Mouse (Mus musculus): ENCODE data around the gene Rpl23a. TPM values are rescaled to one million over a fixed set of nuclear protein-coding genes. Genes with fewer than 3 reads are reported as not detected.
"Not testable (repeated sequence)": the region's sequence is repeated elsewhere in the genome, so short reads cannot be mapped to it uniquely, and the experiment has no call there.

Gene Rpl23a
- polyA plus RNA-seq, 1 experiment from 2014 or later, result 1,123 TPM

DNA sequence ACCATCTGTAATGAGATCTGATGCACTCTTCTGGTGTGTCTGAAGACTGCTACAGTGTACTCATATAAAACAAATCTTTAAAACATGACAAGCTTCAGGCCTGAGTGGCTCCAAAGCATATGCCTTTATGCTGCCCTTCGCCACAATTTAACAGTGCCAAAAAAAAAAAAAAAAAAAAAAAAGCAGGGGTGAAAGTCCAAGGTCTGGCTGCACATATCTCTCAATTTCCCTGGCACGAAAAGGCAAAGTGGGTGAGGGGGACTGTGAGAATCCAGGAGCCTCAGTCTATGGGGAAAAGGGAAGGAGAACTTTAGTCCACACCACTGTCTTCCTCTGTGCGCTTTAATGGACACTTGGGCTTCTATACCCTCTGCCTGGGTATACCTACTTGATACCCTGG is 19.0 kb upstream of the Rpl23a start:
- H3K4me3 ChIP-seq, result no peak overlapping the region
- H3K27me3 ChIP-seq (replicated peaks; ENCODE audit: low read depth, poor library complexity, severe bottlenecking), result no peaks in the 10 kb centered on the region
- peaks cover 5% of the 10 kb centered on the region; the same call in 1 of the 2 replicates for H3K4me1 ChIP-seq
- WGBS, result 95% methylated on average over 3 of the region's 3 CpGs
- no peak for DNase-seq (ENCODE audit: low spot score)
- no peaks in the 10 kb centered on the region for H3K9me3 ChIP-seq
- H3K27ac ChIP-seq (replicated peaks), result no peak overlapping the region
- H3K36me3 ChIP-seq (replicated peaks), result peaks cover 49% of the 10 kb centered on the region

DNA sequence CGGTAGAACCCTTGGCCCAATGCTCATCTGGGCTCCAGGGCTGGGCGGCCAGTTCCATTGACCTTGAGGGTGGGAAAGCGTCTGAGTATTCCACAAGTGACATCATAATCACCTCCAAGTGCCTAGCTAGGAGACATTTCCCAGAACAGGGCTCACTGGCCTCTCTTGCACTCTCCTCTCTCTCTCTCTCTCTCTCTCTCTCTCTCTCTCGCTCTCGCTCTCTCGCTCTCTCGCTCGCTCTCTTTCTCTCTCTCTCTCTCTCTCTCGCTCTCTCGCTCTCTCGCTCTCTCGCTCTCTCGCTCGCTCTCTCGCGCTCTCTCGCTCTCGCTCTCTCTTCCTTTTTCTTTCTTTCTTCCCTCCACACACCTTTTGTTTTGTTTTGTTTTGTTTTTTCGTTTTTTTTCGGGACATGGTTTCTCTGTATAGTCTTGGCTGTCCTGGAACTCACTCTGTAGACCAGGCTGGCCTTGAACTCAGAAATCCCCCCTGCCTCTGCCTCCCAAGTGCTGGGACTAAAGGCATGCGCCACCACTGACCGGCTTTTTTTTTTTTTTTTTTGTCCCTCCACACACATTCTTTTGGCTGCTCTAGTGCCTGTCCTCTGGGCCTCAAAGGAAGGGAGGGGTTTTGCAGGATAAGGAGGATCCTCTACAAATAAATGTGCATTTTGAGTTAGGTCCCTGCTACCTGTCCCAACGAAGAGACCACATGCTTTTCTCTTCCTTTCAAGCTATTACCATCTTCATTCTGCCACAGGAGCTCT is 11.9 kb upstream of the Rpl23a start:
- WGBS, result 57% methylated on average over 23 of the region's 23 CpGs
- peak overlapping the region; percentile 60 for H3K27ac ChIP-seq (replicated peaks)

GRCm38 (mm10) chr11:78194411-78195100 is 11.2 kb upstream of the Rpl23a start:
- WGBS, result 3% methylated on average over 30 of the region's 30 CpGs
- H3K27ac ChIP-seq (replicated peaks), result peak overlapping the region; percentile 60
- peak; percentile 83 for DNase-seq (ENCODE audit: low spot score)

More for the DNA sequence above, 11.9 kb upstream of the Rpl23a start:
- Histone ChIP-seq H3K4me1 (peaks cover 19% of the 10 kb centered on the region), H3K9me3 (0 out of 2 replicates have a peak, but pooled peaks cover 3% of the 10 kb centered on the region), H3K4me3 (peak overlapping the region; percentile 58), H3K36me3 (replicated peaks) (peaks cover 38% of the 10 kb centered on the region), H3K27me3 (replicated peaks; ENCODE audit: low read depth, poor library complexity, severe bottlenecking) (no peaks in the 10 kb centered on the region)
- DNase-seq (ENCODE audit: low spot score), result no peak

GRCm38 (mm10) chr11:78193113-78193512 is 9.7 kb upstream of the Rpl23a start, which contains the start of gene Proca1:
Proca1 (plus strand) TSS chr11:78193392.
- H3K27ac ChIP-seq (replicated peaks), result peak within 1 kb of the TSS; percentile 60; the same call in 1 of the 2 replicates
- 83% methylated on average over 1 of the region's 1 CpGs for WGBS
- peak within 1 kb of the TSS; percentile 58 for H3K4me3 ChIP-seq

More at GRCm38 (mm10) chr11:78194411-78195100, 11.2 kb upstream of the Rpl23a start:
- H3K4me1 ChIP-seq, result peaks cover 27% of the 10 kb centered on the region
- H3K36me3 ChIP-seq (replicated peaks), result peaks cover 40% of the 10 kb centered on the region
- H3K4me3 ChIP-seq, result peak overlapping the region; percentile 58
- no peaks in the 10 kb centered on the region for H3K27me3 ChIP-seq (replicated peaks; ENCODE audit: low read depth, poor library complexity, severe bottlenecking)
- H3K9me3 ChIP-seq, result 0 out of 2 replicates have a peak, but pooled peaks cover 3% of the 10 kb centered on the region

DNA sequence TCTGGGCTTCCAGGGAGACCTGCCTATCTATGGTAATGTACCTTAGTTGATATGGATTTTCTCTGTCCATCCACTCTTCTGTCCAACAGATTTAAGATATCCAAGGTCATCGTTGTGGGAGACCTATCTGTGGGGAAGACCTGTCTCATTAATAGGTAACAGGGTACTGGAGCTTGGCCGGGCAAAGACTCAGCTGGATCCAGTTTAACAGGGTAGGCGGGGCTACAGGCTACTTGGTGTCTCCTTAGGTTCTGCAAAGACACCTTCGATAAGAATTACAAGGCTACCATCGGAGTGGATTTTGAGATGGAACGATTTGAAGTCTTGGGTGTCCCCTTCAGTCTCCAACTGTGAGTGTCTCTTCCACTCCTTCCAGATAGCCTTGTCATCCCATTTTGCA is 6.7 kb upstream of the Rpl23a start:
- DNase-seq (ENCODE audit: low spot score), result no peak
- H3K27ac ChIP-seq (replicated peaks), result peak overlapping the region; percentile 100
- no peaks in the 10 kb centered on the region; the same call in 1 of the 2 replicates for H3K27me3 ChIP-seq (replicated peaks; ENCODE audit: low read depth, poor library complexity, severe bottlenecking)
- H3K36me3 ChIP-seq (replicated peaks), result peaks cover 40% of the 10 kb centered on the region
- H3K4me1 ChIP-seq, result peaks cover 45% of the 10 kb centered on the region
- WGBS, result 65% methylated on average over 6 of the region's 6 CpGs
- H3K4me3 ChIP-seq, result peak overlapping the region; percentile 90
- 0 out of 2 replicates have a peak, but pooled peaks cover 3% of the 10 kb centered on the region for H3K9me3 ChIP-seq

More at GRCm38 (mm10) chr11:78193113-78193512, 9.7 kb upstream of the Rpl23a start, which contains the start of gene Proca1:
- peaks cover 39% of the 10 kb centered on the region for H3K4me1 ChIP-seq
- no peaks in the 10 kb centered on the region; the same call in 1 of the 2 replicates for H3K27me3 ChIP-seq (replicated peaks; ENCODE audit: low read depth, poor library complexity, severe bottlenecking)
- 0 out of 2 replicates have a peak, but pooled peaks cover 3% of the 10 kb centered on the region for H3K9me3 ChIP-seq
- peaks cover 40% of the 10 kb centered on the region for H3K36me3 ChIP-seq (replicated peaks)
- DNase-seq (ENCODE audit: low spot score), result no peak

DNA sequence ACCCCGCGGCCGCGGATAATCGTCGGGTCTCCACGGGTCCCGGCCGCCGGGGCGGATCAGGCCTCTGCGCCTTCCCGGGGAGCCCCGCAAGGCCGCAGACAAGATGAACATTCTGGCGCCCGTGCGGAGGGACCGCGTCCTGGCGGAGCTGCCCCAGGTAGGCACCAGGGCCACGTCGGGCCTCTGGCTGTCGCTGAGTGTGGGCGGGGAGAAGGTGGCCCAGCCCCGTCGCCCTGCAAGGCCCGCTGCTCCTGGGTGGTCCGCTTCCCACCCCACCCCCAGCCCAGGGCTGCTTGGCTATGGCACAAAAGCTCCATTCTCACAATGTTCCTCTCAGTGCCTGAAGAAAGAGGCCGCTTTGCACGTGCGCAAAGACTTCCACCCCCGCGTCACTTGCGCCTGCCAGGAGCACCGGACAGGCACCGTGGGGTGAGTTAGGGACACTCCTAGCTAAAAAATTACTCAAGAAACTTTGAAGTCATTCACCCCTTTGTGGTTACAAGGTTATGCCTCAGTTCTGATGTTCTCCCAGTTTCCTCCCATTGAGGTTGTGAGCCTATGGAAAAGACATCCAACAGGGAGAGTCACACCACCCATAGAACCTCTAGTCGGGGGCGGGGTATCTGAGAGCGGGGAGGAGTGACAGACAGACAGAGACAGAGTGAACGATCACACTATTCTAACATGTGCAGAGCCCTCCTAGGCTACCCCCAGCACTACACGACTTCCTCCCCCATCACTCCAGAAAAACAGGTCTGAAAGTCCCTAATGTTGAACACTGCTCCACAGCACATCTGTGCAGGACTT is 6.1 kb upstream of the Rpl23a start:
- Histone ChIP-seq H3K27ac (replicated peaks) (peak overlapping the region; percentile 100), H3K36me3 (replicated peaks) (peaks cover 40% of the 10 kb centered on the region), H3K9me3 (0 out of 2 replicates have a peak, but pooled peaks cover 3% of the 10 kb centered on the region), H3K4me3 (peak overlapping the region; percentile 90), H3K4me1 (peaks cover 39% of the 10 kb centered on the region), H3K27me3 (replicated peaks; ENCODE audit: low read depth, poor library complexity, severe bottlenecking) (no peaks in the 10 kb centered on the region; the same call in 1 of the 2 replicates)
- DNase-seq (ENCODE audit: low spot score), result peak; percentile 97
- WGBS, result under 1% methylated on average over 42 of the region's 42 CpGs

DNA sequence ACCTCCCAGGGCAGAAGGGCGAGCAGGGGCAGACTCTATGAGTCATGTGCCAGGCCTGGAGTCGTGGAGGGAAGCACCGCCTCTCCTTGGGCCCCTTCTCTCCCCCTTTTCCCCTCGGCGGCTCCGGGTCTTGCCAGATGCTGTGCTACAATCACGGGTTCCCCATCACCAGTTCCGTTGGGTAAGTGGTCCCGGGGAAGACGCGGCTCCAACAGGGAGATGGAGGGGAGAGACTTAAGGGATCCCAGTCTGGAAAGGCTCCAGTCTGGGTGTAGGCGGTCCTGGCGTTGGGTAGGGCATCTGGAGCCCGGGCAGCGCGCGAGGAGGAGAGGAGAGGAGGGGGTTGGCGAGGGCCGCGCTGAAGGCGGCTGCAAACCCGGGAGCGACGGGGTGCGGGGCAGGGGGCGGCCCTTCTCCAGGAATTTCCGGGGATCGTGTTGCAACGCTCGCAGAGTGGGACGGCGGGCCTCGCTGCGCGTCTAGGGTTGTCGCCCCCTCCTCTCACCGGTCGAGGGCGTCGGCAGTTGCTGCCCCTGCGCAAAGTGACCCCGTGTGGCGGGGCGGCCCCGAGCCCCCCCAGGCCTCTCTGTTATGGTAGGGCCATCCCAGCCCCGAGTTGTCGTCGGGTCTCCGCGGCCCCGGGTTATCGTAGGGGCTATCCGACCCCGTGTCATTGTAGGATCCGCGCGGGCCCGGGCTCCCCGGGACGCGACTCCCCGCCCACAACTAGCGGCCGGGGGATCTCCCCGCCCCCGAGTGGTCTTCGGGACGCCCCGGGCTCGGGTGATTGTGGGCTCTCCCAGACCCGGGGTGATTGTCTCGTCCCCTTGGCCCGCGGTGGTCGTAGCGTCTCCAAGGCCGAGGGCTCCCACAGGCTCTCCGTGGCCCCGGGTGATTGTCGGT is 5.2 kb upstream of the Rpl23a start, which contains the start of gene Rab34:
Gene Rab34 (plus strand): TSS at position 100 of the 903 bp plus-strand sequence.
- Histone ChIP-seq H3K27me3 (replicated peaks; ENCODE audit: low read depth, poor library complexity, severe bottlenecking) (no peaks in the 10 kb centered on the region; the same call in 1 of the 2 replicates), H3K27ac (replicated peaks) (peak within 1 kb of the TSS; percentile 100), H3K9me3 (0 out of 2 replicates have a peak, but pooled peaks cover 3% of the 10 kb centered on the region), H3K4me3 (peak within 1 kb of the TSS; percentile 90), H3K36me3 (replicated peaks) (peaks cover 35% of the 10 kb centered on the region), H3K4me1 (peaks cover 40% of the 10 kb centered on the region)
- DNase-seq (ENCODE audit: low spot score), result peak; percentile 94
- WGBS, result under 1% methylated on average over 80 of the region's 80 CpGs

DNA sequence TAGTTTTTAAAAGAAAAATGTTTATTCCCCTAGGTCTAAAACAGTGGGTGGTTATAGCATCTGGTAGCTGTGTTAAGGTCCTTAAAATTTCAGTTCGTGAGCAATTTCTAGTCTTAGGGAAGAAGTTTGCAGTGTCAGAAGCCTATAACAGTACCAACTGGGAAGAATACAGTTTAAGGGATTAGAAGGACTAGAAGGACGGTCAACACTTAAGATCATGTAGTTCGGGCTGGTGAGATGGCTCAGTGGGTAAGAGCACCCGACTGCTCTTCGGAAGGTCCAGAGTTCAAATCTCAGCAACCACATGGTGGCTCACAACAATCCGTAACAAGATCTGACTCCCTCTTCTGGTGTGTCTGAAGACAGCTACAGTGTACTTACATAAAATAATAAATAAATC is 1.3 kb upstream of the Rpl23a start:
- peaks cover 56% of the 10 kb centered on the region for H3K4me1 ChIP-seq
- DNase-seq (ENCODE audit: low spot score), result not testable (repeated sequence)

DNA sequence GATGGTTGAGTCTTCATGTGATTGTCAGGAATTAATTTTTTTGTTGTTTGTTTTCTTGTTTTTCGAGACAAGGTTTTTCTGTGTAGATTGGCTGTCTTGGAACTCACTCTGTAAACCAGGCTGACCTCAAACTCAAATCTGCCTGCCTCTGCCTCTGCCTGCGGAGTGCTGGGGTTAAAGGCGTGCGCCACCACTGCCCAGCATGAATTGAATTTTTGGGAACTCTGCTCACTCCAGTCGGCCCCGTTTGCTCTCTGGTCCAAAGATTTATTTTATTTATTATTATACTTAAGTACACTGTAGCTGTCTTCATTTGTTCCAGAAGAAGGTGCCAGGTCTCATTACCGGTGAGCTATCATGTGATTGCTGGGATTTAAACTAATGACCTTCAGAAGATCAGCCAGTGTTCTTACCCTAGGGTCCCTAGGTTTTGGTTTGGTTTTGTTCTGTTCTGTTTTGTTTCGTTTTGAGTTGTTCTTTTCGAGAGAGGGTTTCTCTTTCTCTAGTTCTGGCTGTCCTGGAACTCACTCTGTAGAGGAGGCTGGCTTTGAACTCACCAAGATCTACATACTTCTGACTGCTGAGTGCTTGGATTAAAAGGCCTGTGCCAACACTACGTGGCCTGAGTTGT is 615 bp upstream of the Rpl23a start:
- whole genome bisulfite sequencing, result 54% methylated on average over 10 of the region's 10 CpGs
- H3K4me3 ChIP-seq, result peak overlapping the region; percentile 95
- H3K27me3 ChIP-seq (replicated peaks; ENCODE audit: low read depth, poor library complexity, severe bottlenecking), result no peaks in the 10 kb centered on the region; the same call in 1 of the 2 replicates
- peaks cover 36% of the 10 kb centered on the region for H3K36me3 ChIP-seq (replicated peaks)
- H3K4me1 ChIP-seq, result peaks cover 56% of the 10 kb centered on the region
- peak overlapping the region; percentile 99 for H3K27ac ChIP-seq (replicated peaks)
- no peak for DNase-seq (ENCODE audit: low spot score)
- H3K9me3 ChIP-seq, result no peaks in the 10 kb centered on the region

More for the DNA sequence above, 1.3 kb upstream of the Rpl23a start:
- not testable (repeated sequence) for H3K4me3 ChIP-seq; H3K27ac ChIP-seq (replicated peaks); H3K9me3 ChIP-seq; H3K27me3 ChIP-seq (replicated peaks; ENCODE audit: low read depth, poor library complexity, severe bottlenecking)
- peaks cover 29% of the 10 kb centered on the region for H3K36me3 ChIP-seq (replicated peaks)
- WGBS, result 94% methylated on average over 6 of the region's 6 CpGs

DNA sequence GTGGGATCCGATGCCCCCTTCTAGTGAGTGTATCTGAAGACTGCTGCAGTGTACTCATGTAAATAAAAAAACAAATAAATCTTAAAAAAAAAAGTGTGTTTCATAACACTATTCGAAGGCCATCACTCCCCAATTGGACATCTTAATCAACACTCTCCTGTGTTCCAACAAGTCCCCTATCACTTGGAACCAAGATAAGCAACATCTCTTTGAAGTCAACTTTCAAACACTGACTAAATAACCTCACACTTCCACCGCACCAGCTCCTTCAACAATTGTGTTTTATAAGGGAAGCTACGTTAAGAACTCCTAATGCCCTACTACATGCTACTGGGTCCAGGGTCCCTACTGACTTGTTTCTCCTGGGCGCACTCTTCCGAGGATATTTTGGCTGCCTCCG is 934 bp downstream of the Rpl23a start:
- DNase-seq (ENCODE audit: low spot score), result no peak
- peaks cover 58% of the 10 kb centered on the region for H3K4me1 ChIP-seq
- peak overlapping the region; percentile 99 for H3K27ac ChIP-seq (replicated peaks)
- no peaks in the 10 kb centered on the region for H3K27me3 ChIP-seq (replicated peaks; ENCODE audit: low read depth, poor library complexity, severe bottlenecking)
- WGBS, result 10% methylated on average over 7 of the region's 7 CpGs
- peaks cover 41% of the 10 kb centered on the region for H3K36me3 ChIP-seq (replicated peaks)
- H3K9me3 ChIP-seq, result no peaks in the 10 kb centered on the region
- H3K4me3 ChIP-seq, result peak overlapping the region; percentile 95

Measured in embryonic facial prominence, embryonic 10.5 days (tissue).